Mouse (Mus musculus) left cerebral cortex, adult 8-10 months (tissue): ENCODE results near the gene Fam240a. TPM values are rescaled to one million over a fixed set of nuclear protein-coding genes. Genes with fewer than 3 reads are reported as not detected.

Source experiments
- microRNA-seq, 2 experiments: library from miRNA; unstranded; fragments of <30 nt; microRNA quantifications; one replicate each; pipeline ENCODE4 v1.2.0; 2022
- total RNA-seq, 4 experiments: library from RNA; stranded (reverse); gene quantifications; 2 replicates each; pipeline ENCODE4 v1.2.4; 2022

Fam240a gene
- total RNA-seq, 4 experiments from 2014 or later, result not detected

Small RNA genes lying within 50 kb of the gene (microRNA-seq; reads per million reads assigned to microRNA genes)
- 0 reads per million in 2 experiments for gene Gm24269

Other genes starting within 250 kb of the Fam240a start
- 1 to 10 TPM in 3 of 4 experiments, not detected in 1; 2.4 to 3.2 (median 2.6) TPM for gene Myl3, start 175.0 kb downstream of the Fam240a start, total RNA-seq
- gene Pth1r, start 169.7 kb downstream of the Fam240a start, total RNA-seq, result 1 to 10 TPM; 8.4 to 8.7 (median 8.6) TPM
- gene Prss42, start 118.7 kb downstream of the Fam240a start, total RNA-seq, result not detected
- not detected for gene Prss44, start 102.9 kb downstream of the Fam240a start, total RNA-seq
- gene Prss43, start 90.2 kb downstream of the Fam240a start, total RNA-seq, result under 1 TPM; 0.14 to 0.35 (median 0.25) TPM
- gene Prss45, start 82.3 kb downstream of the Fam240a start, total RNA-seq, result under 1 TPM in 3 of 4 experiments, not detected in 1; 0.30 to 0.91 (median 0.91) TPM
- gene Prss46, start 72.4 kb downstream of the Fam240a start, total RNA-seq, result not detected
- 1 to 10 TPM in 3 of 4 experiments, under 1 TPM in 1; 0.95 to 2.3 (median 1.9) TPM for gene Prss50, start 58.9 kb downstream of the Fam240a start, total RNA-seq
- 10 to 100 TPM in 2 of 4 experiments, 1 to 10 TPM in 2; 8.4 to 13.0 (median 10.4) TPM for gene Als2cl, start 37.0 kb downstream of the Fam240a start, total RNA-seq
- gene Tmie, start 36.7 kb downstream of the Fam240a start, total RNA-seq, result 1 to 10 TPM; 3.1 to 6.1 (median 4.1) TPM
- under 1 TPM in 2 of 4 experiments, not detected in 2; 0.77 to 0.84 TPM for gene Tdgf1, start 29.3 kb upstream of the Fam240a start, total RNA-seq
- 1 to 10 TPM in 3 of 4 experiments, under 1 TPM in 1; 0.70 to 2.1 (median 1.5) TPM for gene Lrrc2, start 34.7 kb upstream of the Fam240a start, total RNA-seq
- gene Rtp3, start 73.7 kb upstream of the Fam240a start, total RNA-seq, result under 1 TPM in 3 of 4 experiments, not detected in 1; 0.26 to 0.48 (median 0.39) TPM
- not detected for gene Ltf, start 102.4 kb upstream of the Fam240a start, total RNA-seq
- 1 to 10 TPM in 1 of 4 experiments, under 1 TPM in 3; 0.51 to 1.5 (median 0.84) TPM for gene Ccrl2, start 140.7 kb upstream of the Fam240a start, total RNA-seq
- 10 to 100 TPM; 41.1 to 45.3 (median 44.9) TPM for gene Lrrfip2, start 200.7 kb upstream of the Fam240a start, total RNA-seq